Mouse (Mus musculus) left cerebral cortex, postnatal 14 days (tissue): ENCODE measurements around the gene 1700003E16Rik. TPM values are rescaled to one million over a fixed set of nuclear protein-coding genes. Genes with fewer than 3 reads are reported as not detected.

ENCODE experiments used
- DNase-seq, 2 experiments: peaks; one replicate each; pipeline ENCODE4 v3.0.0; 2021 to 2022; ENCODE audit warnings: low spot score in 2 of 2, mixed read lengths in 1 of 2
- intact Hi-C: fragments of 180-260 bp; cut with DNase I; formaldehyde crosslinking; loops from one replicate; pipeline ENCODE4 v1.15.1; 2025
- total RNA-seq, 2 experiments: library from RNA; stranded (reverse); gene quantifications; 2 replicates each; pipeline ENCODE4 v1.2.3; 2021

Gene 1700003E16Rik
- total RNA-seq, 2 experiments from 2014 or later: 31.4 to 32.5 TPM

- intact Hi-C loops: no loop called here
These were observed 23.4 kb downstream of the 1700003E16Rik start for GRCm38 (mm10) chr6:83179390-83180117.

DNA sequence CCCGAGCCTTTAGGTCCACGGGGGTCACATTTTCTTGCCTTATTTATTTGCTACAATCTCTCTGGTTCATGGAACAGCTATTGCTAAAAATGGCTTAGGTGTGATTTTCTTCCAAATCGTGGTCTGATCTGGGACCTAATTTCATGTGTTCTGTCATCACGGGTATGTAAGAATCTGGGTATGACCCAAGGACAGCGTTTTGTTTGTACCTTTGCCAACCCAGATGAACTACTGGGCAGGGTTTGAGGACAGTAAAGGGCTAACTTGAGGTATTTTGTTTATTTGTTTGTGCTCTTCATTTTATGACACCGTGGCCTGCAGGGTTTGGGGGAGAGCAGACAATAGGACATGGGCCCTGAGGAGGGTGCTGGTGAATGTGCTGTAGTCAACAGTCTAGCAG is 24.4 kb downstream of the 1700003E16Rik start:
- no peak for DNase-seq
- intact Hi-C loops: no loop called here

More at GRCm38 (mm10) chr6:83179390-83180117, 23.4 kb downstream of the 1700003E16Rik start:
- peak; percentile 73 to 79 for DNase-seq

- DNase-seq: no peak
- intact Hi-C loops: no loop called here
These were observed 28.7 kb downstream of the 1700003E16Rik start for GRCm38 (mm10) chr6:83184858-83185435.

GRCm38 (mm10) chr6:83185895-83186861 is 30.0 kb downstream of the 1700003E16Rik start:
- intact Hi-C loops: no loop called here
- DNase-seq: peak; percentile 90 to 92

DNA sequence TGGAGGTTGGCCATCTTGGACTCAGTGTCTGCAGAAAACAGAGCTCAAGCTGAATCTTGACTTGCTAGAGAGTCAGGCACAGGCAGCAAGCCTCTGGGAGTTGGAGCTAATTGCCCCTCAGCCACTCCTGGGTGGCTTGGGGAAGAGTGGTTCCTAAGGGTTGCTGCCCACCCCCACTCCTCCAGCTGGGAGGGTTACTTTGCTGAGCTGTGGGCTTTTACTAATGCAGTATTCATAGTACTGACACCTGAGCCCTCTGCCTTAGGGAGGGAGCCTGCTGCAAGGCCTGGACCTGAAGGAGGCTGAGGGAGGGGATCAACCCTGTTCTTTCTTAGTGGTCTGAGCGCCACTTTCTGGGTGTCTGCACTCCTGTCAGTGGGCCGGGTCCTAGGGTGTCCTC is 30.7 kb downstream of the 1700003E16Rik start:
- DNase-seq: no peak
- intact Hi-C loops: no loop called here

DNA sequence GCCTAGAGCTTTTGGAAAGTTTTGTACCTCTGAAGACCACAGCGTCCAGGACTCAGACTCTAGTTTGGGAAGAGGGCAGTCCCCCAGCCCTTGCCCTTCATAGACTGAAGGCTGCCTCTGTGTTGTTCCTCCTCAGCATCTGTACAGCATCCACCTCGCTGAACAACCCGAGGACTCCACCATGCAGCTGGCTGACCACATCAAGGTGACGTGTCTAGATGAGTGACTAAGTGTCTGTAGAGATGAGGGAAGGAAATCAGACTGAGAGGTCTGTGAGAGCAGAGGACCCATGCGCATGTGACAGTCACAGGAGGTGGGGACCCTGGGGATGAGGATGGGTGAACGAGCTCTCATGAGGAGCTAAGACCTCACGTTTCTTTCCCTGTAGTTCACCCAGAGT is 37.4 kb downstream of the 1700003E16Rik start:
- DNase-seq: no peak

DNA sequence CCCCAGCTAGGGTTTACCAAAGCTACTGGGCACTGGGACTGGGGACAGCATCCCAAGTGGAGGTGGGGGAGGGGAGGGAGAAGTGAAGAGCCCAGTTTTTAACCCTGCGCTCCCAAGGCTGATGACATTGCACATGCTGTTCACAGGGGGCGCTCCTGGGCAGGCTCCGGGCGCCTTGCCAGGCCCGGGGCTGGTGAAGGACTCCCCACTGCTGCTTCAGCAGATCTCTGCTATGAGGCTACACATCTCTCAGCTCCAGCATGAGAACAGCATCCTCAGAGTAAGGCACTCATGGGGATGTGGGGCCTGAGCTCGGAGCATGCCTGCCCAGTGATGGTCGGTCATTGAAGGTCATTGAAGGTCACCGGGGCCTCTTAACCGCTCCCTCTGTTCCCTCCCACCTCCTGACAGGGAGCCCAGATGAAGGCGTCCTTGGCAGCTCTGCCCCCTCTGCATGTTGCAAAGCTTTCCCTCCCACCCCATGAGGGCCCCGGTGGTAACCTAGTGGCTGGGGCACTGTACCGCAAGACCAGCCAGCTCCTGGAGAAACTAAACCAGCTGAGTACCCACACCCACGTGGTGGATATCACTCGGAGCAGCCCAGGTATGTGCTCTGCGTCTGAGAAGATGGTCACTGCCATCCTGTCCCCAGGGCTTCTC is 41.3 kb downstream of the 1700003E16Rik start:
- peak; percentile 74 to 85 for DNase-seq
- intact Hi-C loops: no loop called here

More for the DNA sequence above, 37.4 kb downstream of the 1700003E16Rik start:
- intact Hi-C loops: no loop called here

DNA sequence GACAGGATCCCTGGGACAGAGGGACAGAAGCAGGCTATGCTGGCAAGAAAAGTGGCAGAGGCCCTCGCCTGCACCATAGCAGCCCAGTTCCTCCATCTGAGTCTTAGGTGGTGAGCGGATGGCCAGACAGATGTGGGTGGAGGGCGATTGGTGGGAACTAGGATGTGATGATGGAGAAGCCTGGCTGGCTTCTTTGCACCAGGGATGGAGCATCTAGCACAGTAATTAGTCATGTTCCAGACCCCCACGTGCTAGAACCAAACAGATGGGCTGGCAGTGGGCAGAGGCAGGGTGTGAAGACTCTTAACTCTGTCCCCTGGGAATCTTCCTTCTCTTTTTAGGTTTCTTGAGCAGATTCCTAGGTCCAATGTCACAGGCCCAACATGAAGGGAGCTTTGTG is 47.1 kb downstream of the 1700003E16Rik start:
- intact Hi-C loops: no loop called here
- peak in 1 of 2 experiments; percentile 39 for DNase-seq

DNA sequence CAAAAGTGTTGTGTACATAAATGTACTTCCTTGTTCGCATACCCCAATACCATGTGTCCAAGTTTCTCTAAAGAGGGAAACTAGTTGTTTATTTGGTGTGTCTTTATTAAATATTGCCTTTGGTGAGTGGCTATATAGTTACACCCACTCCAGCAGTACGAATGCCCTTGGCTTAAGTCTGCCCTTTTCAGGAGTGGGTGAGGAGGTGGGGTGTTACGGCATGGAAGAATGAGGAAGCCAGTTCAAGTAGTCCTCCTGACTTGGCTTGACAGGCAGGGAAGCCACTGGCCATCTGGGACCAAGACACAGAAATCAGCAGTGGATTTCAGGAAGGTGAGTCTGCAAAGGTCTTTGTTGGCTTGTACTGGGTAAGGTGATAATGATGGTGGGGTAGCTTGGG is 49.6 kb downstream of the 1700003E16Rik start:
- intact Hi-C loops: no loop called here
- no peak for DNase-seq

GRCm38 (mm10) chr6:83206321-83206720 is 50.1 kb downstream of the 1700003E16Rik start:
- DNase-seq: no peak
- intact Hi-C loops: no loop called here

DNA sequence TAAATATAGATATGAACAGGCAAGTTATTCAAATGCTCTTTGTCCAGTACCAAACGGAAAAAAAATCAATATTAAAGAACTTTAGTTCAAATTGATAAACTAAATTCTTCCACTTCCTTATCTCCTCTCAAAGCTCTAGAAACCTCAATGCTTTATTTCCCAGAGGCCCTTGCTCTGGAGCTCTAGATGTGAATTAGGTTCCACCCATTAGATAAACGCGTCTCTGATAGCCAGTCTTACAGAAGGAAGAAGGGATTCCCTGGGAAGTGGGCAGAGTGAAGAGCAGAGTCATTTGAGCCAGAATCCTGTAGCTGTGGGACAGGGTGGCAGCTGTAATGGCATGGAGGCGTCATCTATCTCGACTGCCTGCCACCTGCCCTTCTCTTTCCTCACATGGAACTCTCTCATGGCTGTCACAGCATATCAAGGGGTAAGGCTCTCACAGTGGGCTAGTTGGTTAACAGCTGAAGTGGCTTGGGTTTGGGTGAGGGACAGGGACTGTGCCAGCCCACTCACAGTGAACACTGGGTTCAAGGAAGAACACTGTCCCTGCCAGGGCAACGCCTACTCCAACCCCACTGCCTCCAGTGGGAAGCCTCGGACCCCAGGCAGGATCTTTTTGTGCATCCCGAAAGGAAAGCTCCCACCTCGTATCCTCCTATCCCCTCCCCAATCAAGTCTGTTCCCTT is 51.3 kb downstream of the 1700003E16Rik start:
- intact Hi-C loops: no loop called here
- no peak for DNase-seq

GRCm38 (mm10) chr6:83208050-83208400 is 51.8 kb downstream of the 1700003E16Rik start:
- intact Hi-C loops: no loop called here
- no peak for DNase-seq

- intact Hi-C loops: loop anchor here (5.0 kb wide), 1 partner anchor 117 kb away; the partner anchor contains the start of genes Mob1a and Mthfd2
- DNase-seq: no peak
These were observed 54.3 kb downstream of the 1700003E16Rik start for GRCm38 (mm10) chr6:83210495-83210894.

DNA sequence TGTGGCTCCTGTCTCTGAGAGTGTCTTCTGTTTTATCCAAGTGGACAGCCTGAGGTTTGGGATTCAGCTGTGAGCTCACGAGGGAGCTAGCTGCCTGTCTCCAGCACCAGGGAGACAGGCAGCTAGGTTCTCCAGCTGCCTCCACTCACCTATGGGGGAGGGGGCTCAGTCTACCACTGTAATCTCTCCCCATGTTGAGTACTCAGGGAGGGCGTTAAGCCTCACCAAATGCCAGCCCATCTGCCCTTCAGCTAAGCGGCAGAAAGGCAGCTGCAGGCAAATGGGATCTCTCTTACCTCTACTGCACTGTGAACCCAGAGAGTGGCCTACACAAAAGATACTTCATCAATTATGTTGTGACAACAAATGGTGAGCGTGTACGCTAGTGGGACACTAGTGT is 55.3 kb downstream of the 1700003E16Rik start:
- no peak for DNase-seq
- intact Hi-C loops: loop anchor here (5.0 kb wide), 1 partner anchor 116 kb away; the partner anchor contains the start of genes Mob1a and Mthfd2

Other genes with a start within 250 kb of the 1700003E16Rik start
- 10 to 100 TPM; 44.5 to 45.6 TPM for gene Sema4f, start 216.6 kb upstream of the 1700003E16Rik start, total RNA-seq
- gene M1ap, start 209.5 kb upstream of the 1700003E16Rik start, total RNA-seq: under 1 TPM in 1 of 2 experiments, not detected in 1; 0.23 TPM
- 1 to 10 TPM; 1.5 to 2.3 TPM for gene Dok1, start 122.9 kb upstream of the 1700003E16Rik start, total RNA-seq
- gene Loxl3, start 122.2 kb upstream of the 1700003E16Rik start, total RNA-seq: 1 to 10 TPM; 3.0 to 3.3 TPM
- 100 to 1,000 TPM; 104 to 113 TPM for gene Aup1, start 101.9 kb upstream of the 1700003E16Rik start, total RNA-seq
- 10 to 100 TPM; 52.2 to 57.5 TPM for gene Htra2, start 101.1 kb upstream of the 1700003E16Rik start, total RNA-seq
- gene Dqx1, start 98.6 kb upstream of the 1700003E16Rik start, total RNA-seq: under 1 TPM; 0.44 to 0.79 TPM
- gene Tlx2, start 86.1 kb upstream of the 1700003E16Rik start, total RNA-seq: not detected
- gene Pcgf1, start 78.5 kb upstream of the 1700003E16Rik start, total RNA-seq: 10 to 100 TPM; 21.9 to 24.3 TPM
- gene Lbx2, start 70.0 kb upstream of the 1700003E16Rik start, total RNA-seq: under 1 TPM in 1 of 2 experiments, not detected in 1; 0.46 TPM
- gene Ccdc142, start 54.8 kb upstream of the 1700003E16Rik start, total RNA-seq: 1 to 10 TPM; 3.5 to 4.9 TPM
- gene Gm42688, start 54.8 kb upstream of the 1700003E16Rik start, total RNA-seq: 1 to 10 TPM; 4.1 to 5.5 TPM
- 10 to 100 TPM; 61.7 to 64.8 TPM for gene Mrpl53, start 47.4 kb upstream of the 1700003E16Rik start, total RNA-seq
- gene Mogs, start 40.9 kb upstream of the 1700003E16Rik start, total RNA-seq: 10 to 100 TPM; 24.4 to 27.3 TPM
- gene Wbp1, start 34.8 kb upstream of the 1700003E16Rik start, total RNA-seq: 10 to 100 TPM; 44.2 to 53.8 TPM
- 10 to 100 TPM; 15.1 to 18.8 TPM for gene Ino80b, start 31.0 kb upstream of the 1700003E16Rik start, total RNA-seq
- gene Rtkn, start 20.9 kb upstream of the 1700003E16Rik start, total RNA-seq: 10 to 100 TPM; 55.2 to 62.4 TPM
- gene Wdr54, start within 50 bp of the 1700003E16Rik start, total RNA-seq: 10 to 100 TPM; 29.0 to 31.6 TPM
- gene Dctn1, start 9.5 kb downstream of the 1700003E16Rik start, total RNA-seq: 100 to 1,000 TPM; 341 to 348 TPM
- gene Slc4a5, start 63.4 kb downstream of the 1700003E16Rik start, total RNA-seq: 1 to 10 TPM; 1.1 TPM
- gene Mthfd2, start 169.5 kb downstream of the 1700003E16Rik start, total RNA-seq: 1 to 10 TPM; 6.2 to 6.6 TPM
- gene Mob1a, start 169.6 kb downstream of the 1700003E16Rik start, total RNA-seq: 10 to 100 TPM; 22.0 to 22.4 TPM
- gene Bola3, start 192.7 kb downstream of the 1700003E16Rik start, total RNA-seq: 10 to 100 TPM; 41.2 to 45.5 TPM